Mouse (Mus musculus) neural tube, embryonic 13.5 days (tissue): Measurements from ENCODE around the gene Oard1. TPM values are rescaled to one million over a fixed set of nuclear protein-coding genes. Genes with fewer than 3 reads are reported as not detected.

Experiments used
- polyA plus RNA-seq: library from polyadenylated mRNA; unstranded; fragments of >200 nt; fragmentation: Nextera tagmentation; extraction: Ambion mirVana; gene quantifications from 2 replicates; pipeline ENCODE4 v1.2.1, GENCODE M21; 2015

Oard1 gene
- polyA plus RNA-seq, 1 experiment from 2014 or later, result 46.2 TPM

Other genes with a start within 250 kb of the Oard1 start
- gene A530064D06Rik, start 242.7 kb upstream of the Oard1 start, polyA plus RNA-seq, result not detected in 2 replicates
- 0.06 TPM in 1 of 2 replicates, not detected in the other for gene Trem1, start 177.2 kb upstream of the Oard1 start, polyA plus RNA-seq
- gene Trem3, start 162.2 kb upstream of the Oard1 start, polyA plus RNA-seq, result 0.27 TPM in 1 of 2 replicates, not detected in the other
- gene Treml4, start 145.7 kb upstream of the Oard1 start, polyA plus RNA-seq, result 1.1 TPM in 1 of 2 replicates, not detected in the other
- 0.70 TPM in 1 of 2 replicates, not detected in the other for gene Treml2, start 110.5 kb upstream of the Oard1 start, polyA plus RNA-seq
- 0.07 and 0.24 TPM in 2 replicates for gene B430306N03Rik, start 93.9 kb upstream of the Oard1 start, polyA plus RNA-seq
- 5.1 and 5.8 TPM in 2 replicates for gene Trem2, start 63.6 kb upstream of the Oard1 start, polyA plus RNA-seq
- 0.99 and 1.2 TPM in 2 replicates for gene Treml1, start 50.1 kb upstream of the Oard1 start, polyA plus RNA-seq
- gene Nfya, start 108 bp upstream of the Oard1 start, polyA plus RNA-seq, result 12.1 and 15.9 TPM in 2 replicates
- 0.80 and 2.4 TPM in 2 replicates for gene Apobec2, start 22.9 kb downstream of the Oard1 start, polyA plus RNA-seq
- 0.47 and 1.3 TPM in 2 replicates for gene Tspo2, start 41.5 kb downstream of the Oard1 start, polyA plus RNA-seq
- gene Unc5cl, start 44.9 kb downstream of the Oard1 start, polyA plus RNA-seq, result 0.17 and 0.18 TPM in 2 replicates